Comparison of ENCODE assay signal across 21 mouse cellular contexts in the genomic region with DNA sequence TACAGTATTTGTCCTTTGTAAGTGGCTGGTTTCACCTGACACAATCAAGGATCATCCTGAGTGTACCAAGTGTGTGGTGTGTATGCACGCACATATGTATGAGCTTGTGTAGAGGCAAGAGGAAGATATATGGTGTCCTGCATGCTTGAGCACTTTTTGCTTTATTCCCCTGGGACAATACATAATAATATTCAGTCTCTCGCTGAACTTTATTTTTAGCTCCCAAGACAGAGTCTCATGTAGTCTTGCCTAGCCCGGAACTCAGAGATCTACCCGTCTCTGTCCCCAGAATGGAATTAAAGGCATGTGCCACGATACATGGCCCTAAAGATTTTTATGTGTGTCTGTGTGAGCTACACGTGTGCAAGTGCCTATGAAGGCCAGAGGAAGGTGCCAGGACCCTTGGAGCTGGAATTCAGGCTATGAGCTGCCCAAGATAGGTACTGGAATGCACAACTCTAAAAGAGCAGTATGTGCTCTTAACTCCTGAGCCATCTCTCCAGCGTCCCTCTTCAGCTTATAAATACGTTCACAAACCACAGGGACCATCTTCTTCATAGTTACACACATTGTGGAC. TPM values are rescaled to one million over a fixed set of nuclear protein-coding genes. Genes with fewer than 3 reads are reported as not detected.
DNase-seq lines count a peak whose midpoint lies in the region; ATAC-seq and TF ChIP-seq lines count a peak whose summit lies in the region.
"Had no signal": no experiment of that assay in that cellular context is flagged by ENCODE, and none has a peak within 500 bp of the region (broad histone marks: within the 10 kb centered on the region; RNA-seq: fewer than 3 reads in every experiment).

No protein-coding gene starts in this region.

- no peak overlapping the region for H3K4me3 ChIP-seq in heart, embryonic 10.5 days
- H3K4me3 ChIP-seq in kidney, adult 2 months (ENCODE audit: insufficient read depth, low read depth, low read length): no peak overlapping the region
- H3K4me3 ChIP-seq in kidney, embryonic 14.5 days (ENCODE audit: low read length): no peak overlapping the region
- no peak overlapping the region for H3K4me3 ChIP-seq in intestine, embryonic 16.5 days (ENCODE audit: low read length)
- H3K4me3 ChIP-seq: embryonic facial prominence, embryonic 15.5 days; liver, embryonic 12.5 days; megakaryocyte, embryonic 14.5 days; neural tube, embryonic 13.5 days had no signal

- peak overlapping the region; percentile 73 for H3K27ac ChIP-seq in heart, embryonic 10.5 days
- H3K27ac ChIP-seq in kidney, adult 2 months (ENCODE audit: insufficient read depth, low read depth, low read length): peak overlapping the region; percentile 35; the same call in 1 of the 2 replicates
- H3K27ac ChIP-seq in kidney, embryonic 14.5 days (ENCODE audit: low read depth, low read length): no peak overlapping the region
- 0 out of 2 replicates have a peak overlapping the region, but pooled peaks have one; percentile 7 for H3K27ac ChIP-seq in intestine, embryonic 16.5 days (ENCODE audit: low read length)
- H3K27ac ChIP-seq: embryonic facial prominence, embryonic 15.5 days; hindbrain, embryonic 14.5 days; kidney, postnatal 0 days; liver, embryonic 12.5 days; neural tube, embryonic 13.5 days had no signal

- no peaks in the 10 kb centered on the region for H3K27me3 ChIP-seq in heart, embryonic 10.5 days (ENCODE audit: insufficient read depth, poor library complexity, severe bottlenecking)
- H3K27me3 ChIP-seq in kidney, adult 2 months (replicated peaks; ENCODE audit: control insufficient read depth, insufficient read depth, low read length): no peaks in the 10 kb centered on the region
- H3K27me3 ChIP-seq in kidney, embryonic 14.5 days (ENCODE audit: control insufficient read depth, insufficient read depth, low read length): no peaks in the 10 kb centered on the region
- no peaks in the 10 kb centered on the region for H3K27me3 ChIP-seq in intestine, embryonic 16.5 days (replicated peaks; ENCODE audit: control insufficient read depth, insufficient read depth, low read length)
- H3K27me3 ChIP-seq: embryonic facial prominence, embryonic 15.5 days; liver, embryonic 12.5 days; megakaryocyte, embryonic 14.5 days; neural tube, embryonic 13.5 days had no signal

- peaks cover 14% of the 10 kb centered on the region for H3K36me3 ChIP-seq in heart, embryonic 10.5 days
- H3K36me3 ChIP-seq in kidney, adult 2 months (ENCODE audit: control insufficient read depth, insufficient read depth, low read length): no peaks in the 10 kb centered on the region
- no peaks in the 10 kb centered on the region for H3K36me3 ChIP-seq in kidney, embryonic 14.5 days (ENCODE audit: control insufficient read depth, insufficient read depth, low read length)
- no peaks in the 10 kb centered on the region for H3K36me3 ChIP-seq in intestine, embryonic 16.5 days (ENCODE audit: control insufficient read depth, insufficient read depth, low read length)
- H3K36me3 ChIP-seq: neural tube, embryonic 13.5 days had no signal

- no peak overlapping the region for H3K9ac ChIP-seq in kidney, embryonic 14.5 days (ENCODE audit: low read depth, low read length)
- no peak overlapping the region for H3K9ac ChIP-seq in intestine, embryonic 16.5 days (ENCODE audit: low read depth, low read length)
- H3K9ac ChIP-seq: embryonic facial prominence, embryonic 15.5 days; forebrain, postnatal 0 days; hindbrain, embryonic 14.5 days; liver, embryonic 12.5 days; neural tube, embryonic 13.5 days had no signal

- no peaks in the 10 kb centered on the region for H3K9me3 ChIP-seq in heart, embryonic 10.5 days
- no peaks in the 10 kb centered on the region for H3K9me3 ChIP-seq in kidney, embryonic 14.5 days (ENCODE audit: control insufficient read depth, low read length)
- H3K9me3 ChIP-seq in intestine, embryonic 16.5 days (ENCODE audit: control insufficient read depth, low read length): no peaks in the 10 kb centered on the region
- H3K9me3 ChIP-seq: embryonic facial prominence, embryonic 15.5 days; liver, embryonic 12.5 days; megakaryocyte, embryonic 14.5 days; neural tube, embryonic 13.5 days had no signal

- H3K4me2 ChIP-seq in kidney, embryonic 14.5 days (replicated peaks; ENCODE audit: low read depth, low read length): no peak overlapping the region
- H3K4me2 ChIP-seq in intestine, embryonic 16.5 days (ENCODE audit: low read depth, low read length): no peak overlapping the region
- H3K4me2 ChIP-seq: embryonic facial prominence, embryonic 15.5 days; hindbrain, embryonic 14.5 days; liver, embryonic 12.5 days; neural tube, embryonic 13.5 days had no signal

- DNase-seq in heart, embryonic 10.5 days (ENCODE audit: low spot score): no peak
- no peak for DNase-seq in heart, postnatal 4 days
- no peak for DNase-seq in kidney, adult 2 months
- peak; percentile 38 to 44 for DNase-seq in B cell, adult 2 months
- DNase-seq in adrenal gland, adult 2 months: no peak
- DNase-seq: cerebellum, adult 18-20 months; cerebellum, postnatal 36 days; forebrain, postnatal 0 days; lung, adult 2 months; midbrain, embryonic 14.5 days; right cerebral cortex, postnatal 14 days; thymus, adult 18-20 months; thymus, postnatal 4 days had no signal

- no peak for TF ChIP-seq CTCF in kidney, adult 2 months (conservative IDR thresholded peaks at IDR 0.05; ENCODE audit: insufficient read depth, insufficient read length, low read depth, low read length)

- peaks cover 61% of the 10 kb centered on the region for H3K4me1 ChIP-seq in heart, embryonic 10.5 days
- H3K4me1 ChIP-seq in kidney, adult 2 months (ENCODE audit: control insufficient read depth, insufficient read depth, low read length): no peaks in the 10 kb centered on the region
- H3K4me1 ChIP-seq in kidney, embryonic 14.5 days (ENCODE audit: control insufficient read depth, insufficient read depth, low read length): peaks cover 9% of the 10 kb centered on the region
- peaks cover 16% of the 10 kb centered on the region for H3K4me1 ChIP-seq in intestine, embryonic 16.5 days (ENCODE audit: control insufficient read depth, insufficient read depth, low read length)

- TF ChIP-seq POLR2A in kidney, adult 2 months (IDR thresholded peaks at IDR 0.05; ENCODE audit: low read depth, low read length): no peak

- no peak for ATAC-seq in kidney, embryonic 14.5 days (ENCODE audit: low FRiP score, low TSS enrichment)
- no peak for ATAC-seq in intestine, embryonic 16.5 days
- ATAC-seq: forebrain, postnatal 0 days had no signal

- WGBS in heart, embryonic 10.5 days: 58% methylated on average over 8 of the region's 8 CpGs
- 74% methylated on average over 8 of the region's 8 CpGs for WGBS in kidney, adult 2 months
- 77% methylated on average over 8 of the region's 8 CpGs for WGBS in kidney, embryonic 14.5 days
- WGBS in intestine, embryonic 16.5 days: 80% methylated on average over 8 of the region's 8 CpGs

RNA-seq across cellular contexts. Expression of gene Ehd4, which starts 47.9 kb away (rescaled TPM):
- 115 and 173 TPM in 2 replicates for polyA plus RNA-seq in heart, embryonic 10.5 days (2016; fragmentation: Nextera tagmentation; extraction: Ambion mirVana)
- 100 to 1,000 TPM; 461 to 503 TPM for total RNA-seq in heart, postnatal 4 days (2021)
- polyA plus RNA-seq in kidney, adult 2 months (2012; rRNA removed): 36.5 and 38.2 TPM in 2 replicates
- 20.1 and 31.8 TPM in 2 replicates for polyA plus RNA-seq in kidney, embryonic 14.5 days (2014; fragmentation: Nextera tagmentation; extraction: Ambion mirVana)
- 46.0 and 51.7 TPM in 2 replicates for polyA plus RNA-seq in intestine, embryonic 16.5 days (2015; fragmentation: Nextera tagmentation; extraction: Ambion mirVana)
- 10 to 100 TPM; 39.1 to 65.2 TPM for total RNA-seq in adrenal gland, adult 2 months (2021)
- 19.1 and 25.4 TPM in 2 replicates for polyA plus RNA-seq in adrenal gland, adult 2 months (2012; rRNA removed)

Comparison
In these comparisons a context has a peak if more than half of its experiments do, and no peak if none do; other contexts are left out.
1. DNase-seq: peak in B cell, adult 2 months (2 of 2); none in heart, embryonic 10.5 days (single experiment), heart, postnatal 4 days (single experiment), kidney, adult 2 months (single experiment) and adrenal gland, adult 2 months (single experiment).